Mouse (Mus musculus) forebrain, embryonic 13.5 days (tissue): ENCODE results near the gene Cmtm1. TPM values are rescaled to one million over a fixed set of nuclear protein-coding genes. Genes with fewer than 3 reads are reported as not detected.
"Not testable (repeated sequence)": the region's sequence is repeated elsewhere in the genome, so short reads cannot be mapped to it uniquely, and the experiment has no call there.

ENCODE experiments used
- ATAC-seq: fragments of 200-750 bp; cut with Nextera tagmentation; 2 replicates; pipeline ENCODE4 v1.8.0; 2017
- H3K27ac ChIP-seq: fragments of 300-500 bp; sonication (generic); 2 replicates; pipeline ENCODE4 v1.5.1; 2015; ENCODE audit warnings: inconsistent platforms, mild to moderate bottlenecking, moderate library complexity
- H3K27me3 ChIP-seq: fragments of 300-500 bp; sonication (generic); 2 replicates; pipeline ENCODE4 v1.6.1; 2015; ENCODE audit warnings: mild to moderate bottlenecking, inconsistent platforms
- H3K36me3 ChIP-seq: fragments of 300-500 bp; sonication (generic); 2 replicates; pipeline ENCODE4 v1.6.1; 2015; ENCODE audit warnings: mild to moderate bottlenecking, inconsistent platforms; ENCODE audit not compliant: poor library complexity, severe bottlenecking
- H3K4me1 ChIP-seq: fragments of 300-500 bp; sonication (generic); 2 replicates; pipeline ENCODE4 v1.6.1; 2015; ENCODE audit warnings: inconsistent platforms
- H3K4me2 ChIP-seq: fragments of 300-500 bp; sonication (generic); 2 replicates; pipeline ENCODE4 v1.6.1; 2015; ENCODE audit warnings: inconsistent platforms, mild to moderate bottlenecking, moderate library complexity
- H3K4me3 ChIP-seq: fragments of 300-500 bp; sonication (generic); 2 replicates; pipeline ENCODE4 v1.5.1; 2015; ENCODE audit warnings: mild to moderate bottlenecking, inconsistent platforms
- H3K9ac ChIP-seq: fragments of 300-500 bp; sonication (generic); 2 replicates; pipeline ENCODE4 v1.6.1; 2015; ENCODE audit warnings: mild to moderate bottlenecking, inconsistent platforms
- H3K9me3 ChIP-seq: fragments of 300-500 bp; sonication (generic); replicated peaks from 2 replicates; pipeline ENCODE4 v1.6.1; 2016; ENCODE audit warnings: inconsistent platforms
- WGBS: fragments of 180-500 bp; shearing (Covaris S2); methylation state at CpG from one replicate; pipeline ENCODE4 v1.1.7; 2015; 5-methylcytosine and 5-hydroxymethylcytosine counted together
- polyA plus RNA-seq: library from polyadenylated mRNA; unstranded; fragments of >200 nt; fragmentation: Nextera tagmentation; extraction: Ambion mirVana; gene quantifications from 2 replicates; pipeline ENCODE4 v1.2.1, GENCODE M21; 2015

Cmtm1 gene
- polyA plus RNA-seq, 1 experiment from 2014 or later = not detected

DNA sequence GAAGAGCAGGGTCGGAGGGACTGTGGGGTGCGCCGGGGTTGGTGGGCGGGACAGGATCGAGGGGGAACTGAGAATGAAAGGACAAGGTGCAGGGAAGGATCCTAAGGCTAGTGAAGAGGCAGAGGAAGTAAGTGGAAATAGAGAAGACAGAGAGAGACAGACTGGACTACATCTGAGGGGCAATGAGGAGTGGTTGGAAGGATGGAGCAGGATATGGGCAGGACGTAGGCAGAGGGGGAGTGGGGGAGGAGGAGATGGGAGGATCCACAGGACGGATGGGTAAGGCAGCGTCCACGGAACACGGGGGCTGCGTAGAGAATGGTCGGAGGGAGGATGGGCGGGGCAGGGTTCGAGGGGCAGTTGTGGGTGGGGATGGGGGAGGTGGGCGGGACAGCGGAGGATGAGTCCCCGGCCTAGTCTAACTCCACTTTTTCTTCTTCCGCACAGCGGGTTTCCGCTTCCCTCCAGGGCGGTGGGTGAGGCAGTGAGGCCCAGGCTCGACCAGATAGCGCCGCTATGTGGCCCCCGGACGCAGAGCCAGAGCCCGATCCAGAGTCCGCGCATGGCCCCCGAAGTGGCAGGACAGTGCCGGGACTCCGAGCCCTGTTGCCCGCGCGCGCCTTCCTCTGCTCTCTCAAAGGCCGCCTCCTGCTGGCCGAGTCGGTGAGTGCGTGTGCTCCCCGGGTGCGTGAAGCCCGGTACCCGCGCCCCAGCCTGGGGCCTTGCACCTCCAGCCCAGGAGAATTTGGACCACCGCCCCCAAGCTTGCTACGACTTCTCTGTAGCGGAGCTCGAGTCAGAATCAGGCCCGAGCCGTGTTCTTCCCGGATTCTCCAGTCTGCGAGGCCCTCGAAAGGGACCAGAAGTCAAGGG, 30.5 kb upstream of the Cmtm1 start:
- Histone ChIP-seq H3K4me2 (peak overlapping the region; percentile 81), H3K27me3 (no peaks in the 10 kb centered on the region), H3K9ac (peak overlapping the region; percentile 73), H3K27ac (no peak overlapping the region; the same call in 1 of the 2 replicates), H3K36me3 (no peaks in the 10 kb centered on the region), H3K4me3 (peak overlapping the region; percentile 60), H3K9me3 (peaks cover 4% of the 10 kb centered on the region; the same call in 1 of the 2 replicates), H3K4me1 (peaks cover 10% of the 10 kb centered on the region; the same call in 1 of the 2 replicates)
- whole genome bisulfite sequencing = 0% methylated on average over 40 of the region's 54 CpGs
- peak; percentile 77 for ATAC-seq

DNA sequence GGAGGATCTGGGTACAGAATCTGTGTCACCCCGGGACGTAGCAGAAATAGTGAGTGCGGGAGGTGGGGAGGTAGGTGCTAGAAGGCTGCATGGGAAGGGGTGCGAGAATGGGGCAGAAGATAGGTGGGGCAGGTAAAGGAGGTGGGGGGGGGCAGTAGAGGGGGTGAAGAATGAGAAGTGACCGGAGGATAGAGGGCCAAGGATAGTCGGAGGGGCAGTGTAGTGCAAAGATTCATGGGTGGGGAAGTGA, 30.0 kb upstream of the Cmtm1 start:
- 0% methylated on average over 6 of the region's 6 CpGs for WGBS
- Histone ChIP-seq H3K9ac (peak overlapping the region; percentile 73), H3K4me1 (peaks cover 10% of the 10 kb centered on the region; the same call in 1 of the 2 replicates), H3K4me3 (peak overlapping the region; percentile 60), H3K27ac (no peak overlapping the region), H3K9me3 (peaks cover 4% of the 10 kb centered on the region; the same call in 1 of the 2 replicates), H3K4me2 (peak overlapping the region; percentile 81), H3K36me3 (no peaks in the 10 kb centered on the region), H3K27me3 (no peaks in the 10 kb centered on the region)
- ATAC-seq = peak; percentile 29; the same call in 1 of the 2 replicates

DNA sequence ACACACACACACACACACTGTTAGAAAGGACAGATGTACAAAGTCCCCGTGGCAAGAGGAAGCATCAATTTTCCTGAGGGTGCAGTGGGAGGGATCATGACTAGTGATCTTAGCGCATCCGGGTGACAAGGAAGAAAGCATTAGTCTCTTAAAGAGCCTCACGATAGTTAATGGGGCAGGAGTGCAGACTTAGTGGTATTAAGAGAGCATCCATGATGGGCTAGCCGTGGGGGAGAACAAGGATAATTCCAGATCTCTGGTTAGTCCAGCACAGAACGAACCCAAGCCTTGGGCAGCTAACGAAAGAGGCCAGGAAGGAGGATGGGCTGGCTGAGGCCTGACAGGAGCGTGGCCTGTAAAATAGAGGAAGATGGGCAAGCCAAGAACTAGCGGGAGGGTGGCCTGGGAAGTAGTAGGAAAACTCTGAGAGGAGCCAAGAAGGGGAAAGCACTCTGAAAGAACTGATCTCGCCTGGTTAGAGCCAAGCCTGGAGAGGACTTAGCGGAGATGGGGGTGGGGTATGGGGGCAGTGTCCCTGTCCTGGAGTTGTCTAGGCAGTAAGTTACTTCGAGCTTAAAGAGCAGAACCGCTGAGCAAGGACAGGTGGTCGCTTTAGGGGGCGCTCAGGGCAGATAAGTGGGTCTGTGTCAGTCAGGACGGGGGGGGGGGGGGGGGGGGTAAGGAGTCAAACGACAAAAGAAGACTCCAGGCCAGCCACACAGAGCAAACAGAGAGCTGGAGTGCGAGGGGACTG, 29.5 kb upstream of the Cmtm1 start, which contains the start of gene Cmtm3:
Gene Cmtm3 (plus strand): TSS at position 182 of the 754 bp plus-strand sequence.
- peak within 1 kb of the TSS; percentile 60 for H3K4me3 ChIP-seq
- H3K9me3 ChIP-seq = peaks cover 4% of the 10 kb centered on the region; the same call in 1 of the 2 replicates
- no peaks in the 10 kb centered on the region for H3K27me3 ChIP-seq
- peak within 1 kb of the TSS; percentile 81 for H3K4me2 ChIP-seq
- peaks cover 10% of the 10 kb centered on the region; the same call in 1 of the 2 replicates for H3K4me1 ChIP-seq
- ATAC-seq = no peak
- WGBS = 12% methylated on average over 18 of the region's 18 CpGs
- no peak within 1 kb of the TSS for H3K27ac ChIP-seq
- H3K9ac ChIP-seq = peak within 1 kb of the TSS; percentile 73
- no peaks in the 10 kb centered on the region for H3K36me3 ChIP-seq

DNA sequence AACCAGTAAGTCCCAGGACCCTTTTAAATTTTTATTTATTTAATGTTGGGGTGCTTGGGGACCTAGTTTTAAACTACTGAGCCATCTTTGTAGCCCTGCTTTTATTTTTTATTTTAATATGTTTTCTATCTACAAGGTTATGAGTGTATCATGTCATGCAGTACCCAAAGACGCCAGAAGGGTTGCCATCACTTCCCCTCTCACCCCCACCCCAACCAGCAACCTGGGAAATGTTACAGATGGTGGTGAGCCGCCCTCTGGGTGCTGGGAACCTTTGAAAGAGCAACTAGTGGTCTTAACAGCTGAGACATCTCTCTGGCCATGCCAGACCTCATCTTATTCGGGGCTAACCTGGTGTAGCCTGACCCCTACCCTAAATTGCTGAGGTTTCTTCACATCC, 27.9 kb upstream of the Cmtm1 start:
- Histone ChIP-seq H3K9ac (no peak overlapping the region), H3K4me3 (no peak overlapping the region), H3K4me2 (no peak overlapping the region), H3K4me1 (peaks cover 10% of the 10 kb centered on the region; the same call in 1 of the 2 replicates), H3K9me3 (peaks cover 4% of the 10 kb centered on the region; the same call in 1 of the 2 replicates), H3K36me3 (no peaks in the 10 kb centered on the region), H3K27me3 (no peaks in the 10 kb centered on the region), H3K27ac (no peak overlapping the region)
- WGBS = 45% methylated on average over 3 of the region's 3 CpGs
- ATAC-seq = no peak

DNA sequence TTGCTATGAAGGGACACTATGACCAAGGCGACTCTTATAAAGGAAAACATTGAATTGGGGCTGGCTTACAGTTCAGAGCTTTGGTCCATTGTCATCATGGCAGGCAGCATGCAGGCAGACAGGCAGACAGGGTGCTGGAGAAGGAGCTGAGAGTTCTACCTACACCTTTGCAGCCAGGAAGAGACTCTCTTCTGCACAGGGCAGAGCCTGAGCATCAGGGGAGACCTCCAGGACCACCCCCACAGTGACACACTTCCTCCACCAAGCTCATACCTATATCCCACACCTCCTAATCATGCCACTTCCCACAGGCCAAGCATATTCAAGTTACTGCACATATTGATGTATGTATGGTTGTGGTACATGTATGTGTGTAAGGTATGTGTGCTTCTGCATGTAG, 26.9 kb upstream of the Cmtm1 start:
- peaks cover 10% of the 10 kb centered on the region; the same call in 1 of the 2 replicates for H3K4me1 ChIP-seq
- no peak overlapping the region for H3K4me3 ChIP-seq
- H3K36me3 ChIP-seq = no peaks in the 10 kb centered on the region
- H3K4me2 ChIP-seq = no peak overlapping the region
- ATAC-seq = no peak
- no peaks in the 10 kb centered on the region for H3K27me3 ChIP-seq
- H3K9me3 ChIP-seq = peaks cover 4% of the 10 kb centered on the region; the same call in 1 of the 2 replicates
- no peak overlapping the region for H3K9ac ChIP-seq
- H3K27ac ChIP-seq = no peak overlapping the region
- WGBS = 73% methylated on average over 1 of the region's 1 CpGs

DNA sequence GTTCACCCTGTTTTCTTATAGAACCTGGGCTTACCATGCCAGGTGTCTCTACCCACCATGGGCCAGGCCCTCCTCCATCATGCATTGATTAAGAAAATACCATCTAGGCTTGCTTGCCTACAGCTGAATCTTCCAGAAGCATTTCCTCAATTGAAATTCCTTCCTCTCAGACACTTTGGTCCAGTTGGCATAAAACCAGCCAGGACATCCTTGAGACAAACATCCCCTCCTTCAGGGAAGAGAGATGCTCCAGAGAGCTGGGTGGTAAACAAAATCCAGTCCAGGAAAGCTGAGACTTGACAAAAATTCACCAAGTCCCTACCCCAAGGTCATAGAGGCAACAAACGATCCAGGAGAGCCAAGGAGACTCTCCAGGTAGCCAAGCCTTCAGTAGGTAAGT, 24.3 kb upstream of the Cmtm1 start:
- peaks cover 4% of the 10 kb centered on the region; the same call in 1 of the 2 replicates for H3K9me3 ChIP-seq
- H3K36me3 ChIP-seq = no peaks in the 10 kb centered on the region
- ATAC-seq = no peak
- WGBS = 100% methylated on average over 1 of the region's 1 CpGs
- H3K9ac ChIP-seq = no peak overlapping the region
- H3K4me3 ChIP-seq = no peak overlapping the region
- H3K27ac ChIP-seq = no peak overlapping the region
- no peaks in the 10 kb centered on the region for H3K4me1 ChIP-seq
- H3K27me3 ChIP-seq = no peaks in the 10 kb centered on the region
- H3K4me2 ChIP-seq = no peak overlapping the region

DNA sequence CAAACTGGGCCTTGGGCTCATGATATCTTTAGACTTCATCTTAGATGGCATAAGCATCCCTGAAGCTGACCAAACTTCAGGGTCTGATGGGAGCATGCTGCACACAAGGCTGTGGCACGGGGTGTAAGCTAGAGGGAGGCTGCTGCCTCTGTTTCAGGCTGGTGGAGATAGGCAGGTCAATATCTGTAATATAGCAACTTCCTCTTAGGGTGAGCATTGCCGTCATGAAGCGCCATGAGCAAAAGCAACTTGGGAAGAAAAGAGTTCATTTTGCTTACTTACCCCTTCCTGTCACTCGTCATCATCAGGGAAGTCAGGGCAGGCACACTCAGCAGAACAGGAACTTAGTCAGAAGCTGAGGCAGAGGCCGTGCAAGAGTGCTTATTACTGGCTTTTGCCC, 23.8 kb upstream of the Cmtm1 start:
- H3K4me3 ChIP-seq = no peak overlapping the region
- no peak for ATAC-seq
- H3K4me2 ChIP-seq = no peak overlapping the region
- H3K27ac ChIP-seq = no peak overlapping the region
- no peaks in the 10 kb centered on the region for H3K27me3 ChIP-seq
- no peak overlapping the region for H3K9ac ChIP-seq
- H3K4me1 ChIP-seq = no peaks in the 10 kb centered on the region
- 80% methylated on average over 5 of the region's 5 CpGs for WGBS
- H3K9me3 ChIP-seq = peaks cover 4% of the 10 kb centered on the region; the same call in 1 of the 2 replicates
- H3K36me3 ChIP-seq = no peaks in the 10 kb centered on the region

DNA sequence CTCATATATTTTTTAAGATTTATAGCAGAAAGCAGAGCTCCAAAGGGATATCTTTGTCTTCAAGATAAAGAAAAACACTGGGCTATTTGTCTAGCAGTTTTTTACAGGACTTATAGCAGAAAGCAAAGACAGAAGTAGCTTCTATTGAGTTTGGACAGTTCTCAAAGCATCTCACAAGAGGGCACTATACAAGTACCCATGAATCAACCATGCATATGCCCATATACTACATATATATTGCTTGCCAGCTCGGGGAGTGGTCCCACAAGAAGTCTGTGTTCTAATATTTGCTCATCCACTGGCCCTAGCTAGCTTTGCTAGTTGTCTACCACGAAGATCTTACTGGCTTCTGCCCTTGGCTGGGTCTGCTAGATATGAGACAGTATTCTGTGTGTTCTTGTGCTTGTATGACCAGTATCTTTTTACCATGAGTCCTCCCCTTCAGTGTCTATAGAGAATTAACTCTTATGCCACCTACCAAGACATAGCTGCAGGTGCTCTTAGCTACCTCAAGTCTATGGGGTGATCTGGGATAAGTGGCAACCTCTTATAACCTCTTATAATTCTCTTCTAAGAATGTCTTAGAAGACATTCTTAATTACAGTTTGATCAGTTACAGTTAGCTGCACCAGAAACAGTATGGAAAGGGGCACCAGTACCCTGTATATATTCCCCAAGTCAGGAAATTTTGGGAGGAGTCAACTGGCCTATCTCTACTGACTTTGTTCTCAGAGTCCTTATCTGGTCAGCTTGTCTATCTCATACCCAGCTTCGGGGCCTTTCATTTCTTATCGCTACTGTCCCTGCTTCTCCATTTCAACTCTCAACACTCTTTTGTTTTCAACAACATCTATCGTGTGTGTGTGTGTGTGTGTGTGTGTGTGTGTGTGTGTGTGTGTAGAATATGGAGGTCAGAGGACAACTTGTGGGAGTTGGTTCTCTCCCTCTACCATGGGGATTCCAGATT, 23.0 kb upstream of the Cmtm1 start:
- Histone ChIP-seq H3K4me2 (no peak overlapping the region), H3K27me3 (no peaks in the 10 kb centered on the region), H3K4me1 (no peaks in the 10 kb centered on the region), H3K36me3 (no peaks in the 10 kb centered on the region), H3K27ac (no peak overlapping the region), H3K9ac (no peak overlapping the region), H3K9me3 (peaks cover 4% of the 10 kb centered on the region; the same call in 1 of the 2 replicates), H3K4me3 (no peak overlapping the region)
- 86% methylated on average over 5 of the region's 5 CpGs for WGBS
- no peak for ATAC-seq

DNA sequence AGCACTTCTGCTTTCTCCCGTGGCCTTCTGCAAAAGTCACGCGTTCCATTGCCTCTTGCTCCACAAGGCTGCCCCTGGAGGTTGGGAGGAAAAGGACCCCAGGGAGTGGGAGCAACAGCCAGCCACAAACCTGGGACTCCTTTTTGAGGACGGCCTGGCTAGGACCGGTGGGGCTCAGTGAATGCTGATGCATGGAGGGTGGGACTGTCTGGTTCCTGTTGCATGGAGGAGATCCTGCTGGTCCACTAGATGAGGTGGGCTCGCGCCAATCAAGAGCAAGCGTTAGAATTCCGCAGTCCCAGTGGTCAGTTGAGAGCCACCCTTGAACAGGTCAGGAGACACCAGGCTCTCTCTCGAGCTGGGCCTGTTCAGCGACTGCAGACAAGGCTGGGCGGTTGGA, 12.0 kb upstream of the Cmtm1 start, which contains the start of gene Cmtm2b:
Gene Cmtm2b (plus strand): TSS at position 301 of the 400 bp plus-strand sequence.
- not testable (repeated sequence) for H3K9me3 ChIP-seq, H3K4me3 ChIP-seq, H3K27ac ChIP-seq, H3K4me2 ChIP-seq, H3K4me1 ChIP-seq, H3K27me3 ChIP-seq, ATAC-seq, H3K9ac ChIP-seq, H3K36me3 ChIP-seq
- 90% methylated on average over 12 of the region's 12 CpGs for WGBS

DNA sequence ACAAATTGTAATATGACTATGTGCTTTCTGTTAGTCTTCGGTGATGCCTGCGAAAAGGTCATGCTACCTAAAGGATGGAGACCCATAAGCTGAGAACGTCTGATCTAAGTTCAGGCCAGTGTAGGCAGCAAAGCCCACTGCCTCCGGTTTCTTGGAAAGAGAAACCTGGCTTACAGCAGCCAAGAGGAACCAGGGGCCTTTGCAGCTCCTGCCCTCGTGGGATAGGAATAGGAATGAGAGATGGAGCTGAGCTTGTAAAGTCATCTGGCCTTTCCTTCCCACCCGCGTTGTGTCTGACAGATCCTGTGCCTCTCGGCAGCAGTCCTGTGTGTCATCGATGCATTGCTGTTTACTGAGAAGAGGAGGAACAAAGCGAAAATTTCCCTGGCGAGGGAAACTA, 11.3 kb upstream of the Cmtm1 start, which contains the start of gene Gm11020:
Gene Gm11020 (plus strand): TSS at position 301 of the 400 bp plus-strand sequence.
- not testable (repeated sequence) for H3K4me1 ChIP-seq, H3K9ac ChIP-seq, H3K36me3 ChIP-seq, H3K4me3 ChIP-seq, H3K27me3 ChIP-seq, H3K9me3 ChIP-seq, H3K27ac ChIP-seq, H3K4me2 ChIP-seq, ATAC-seq
- WGBS = 90% methylated on average over 11 of the region's 11 CpGs

DNA sequence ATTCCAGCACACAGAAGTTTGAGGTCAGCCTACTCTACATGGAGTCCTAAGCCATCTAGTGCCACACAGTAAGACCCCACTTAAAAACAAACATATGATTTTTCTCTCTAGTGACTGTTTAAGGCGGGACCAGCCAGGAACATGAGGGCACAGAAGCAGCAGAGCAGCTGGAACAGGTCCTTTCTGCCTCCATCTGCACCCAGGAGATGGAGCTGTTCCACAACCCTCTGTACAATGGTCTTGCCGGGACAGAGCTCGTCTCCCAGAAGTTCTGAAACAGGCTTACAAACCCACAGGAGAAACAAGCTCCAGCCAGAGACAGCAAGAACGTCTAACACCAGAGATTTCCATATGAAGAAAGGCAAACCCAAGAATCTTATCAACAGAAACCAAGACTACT, 3.4 kb upstream of the Cmtm1 start:
- ATAC-seq = no peak
- H3K4me2 ChIP-seq = no peak overlapping the region
- 76% methylated on average over 4 of the region's 4 CpGs for WGBS

More for the DNA sequence above, 3.4 kb upstream of the Cmtm1 start:
- Histone ChIP-seq H3K27me3 (no peaks in the 10 kb centered on the region), H3K4me1 (no peaks in the 10 kb centered on the region), H3K9ac (no peak overlapping the region), H3K27ac (no peak overlapping the region), H3K9me3 (no peaks in the 10 kb centered on the region), H3K4me3 (no peak overlapping the region), H3K36me3 (no peaks in the 10 kb centered on the region)
